Mouse (Mus musculus) thymus, adult 2 months (tissue): Measurements from ENCODE around the gene Ccdc88c.

Experiments used
- CTCF ChIP-seq: fragments of 200-500 bp; IDR thresholded peaks from 2 replicates; pipeline ENCODE4 v1.5.1; 2012; ENCODE audit warnings: mild to moderate bottlenecking, control low read depth, low read length, moderate library complexity, borderline replicate concordance; ENCODE audit not compliant: control insufficient read depth, poor library complexity, insufficient read depth; ENCODE audit errors: extremely low read depth
- POLR2A ChIP-seq: fragments of 200-500 bp; IDR thresholded peaks from 2 replicates; pipeline ENCODE4 v1.6.1; 2012; ENCODE audit warnings: mild to moderate bottlenecking, low read length, control low read depth, moderate library complexity; ENCODE audit not compliant: control insufficient read depth, poor library complexity, insufficient read depth; ENCODE audit errors: extremely low read depth

- TF ChIP-seq POLR2A = no peak
- TF ChIP-seq CTCF = no peak
These were observed 35.7 kb downstream of the Ccdc88c start for GRCm38 (mm10) chr12:100993146-100993545.
